Mouse (Mus musculus): ENCODE data around the gene Fbxw4.
A peak's percentile ranks its signal among the peaks of the same experiment; 100 is the strongest.
"Not testable (repeated sequence)": the region's sequence is repeated elsewhere in the genome, so short reads cannot be mapped to it uniquely, and the experiment has no call there.

The Fbxw4 gene

GRCm38 (mm10) chr19:45575632-45576001 is 84.5 kb downstream of the Fbxw4 start:
- DNase-seq = peak; percentile 47

GRCm38 (mm10) chr19:45574941-45575631 is 85.0 kb downstream of the Fbxw4 start:
- DNase-seq = peak; percentile 74

GRCm38 (mm10) chr19:45574339-45574898 is 85.7 kb downstream of the Fbxw4 start:
- peak; percentile 40 for DNase-seq

- DNase-seq = peak; percentile 92
These were observed 86.2 kb downstream of the Fbxw4 start for GRCm38 (mm10) chr19:45573861-45574267.

GRCm38 (mm10) chr19:45573033-45573432 is 87.1 kb downstream of the Fbxw4 start:
- no peak for DNase-seq

GRCm38 (mm10) chr19:45567367-45567766 is 92.7 kb downstream of the Fbxw4 start:
- no peak for DNase-seq

- DNase-seq = no peak
These were observed 94.0 kb downstream of the Fbxw4 start for GRCm38 (mm10) chr19:45565925-45566715.

- peak; percentile 78 for DNase-seq
These were observed 99.8 kb downstream of the Fbxw4 start, which contains the start of the genes Poll and Gm17018 for GRCm38 (mm10) chr19:45560153-45560890. Poll (minus strand) TSS chr19:45560531. Gm17018 (plus strand) TSS chr19:45560615.

- no peak for DNase-seq
These were observed 106.0 kb downstream of the Fbxw4 start for GRCm38 (mm10) chr19:45554136-45554535.

- DNase-seq = no peak
These were observed 107.9 kb downstream of the Fbxw4 start for GRCm38 (mm10) chr19:45552187-45552586.

- no peak for DNase-seq
These were observed 110.2 kb downstream of the Fbxw4 start for GRCm38 (mm10) chr19:45549948-45550347.

GRCm38 (mm10) chr19:45549128-45549915 is 110.8 kb downstream of the Fbxw4 start:
- DNase-seq = no peak

GRCm38 (mm10) chr19:45548196-45548595 is 111.9 kb downstream of the Fbxw4 start:
- not testable (repeated sequence) for DNase-seq

GRCm38 (mm10) chr19:45544925-45545321 is 115.2 kb downstream of the Fbxw4 start:
- peak; percentile 88 for DNase-seq

- peak; percentile 46 for DNase-seq
These were observed 115.8 kb downstream of the Fbxw4 start for GRCm38 (mm10) chr19:45544152-45544924.

GRCm38 (mm10) chr19:45542061-45542460 is 118.1 kb downstream of the Fbxw4 start:
- DNase-seq = no peak

GRCm38 (mm10) chr19:45541409-45542041 is 118.6 kb downstream of the Fbxw4 start:
- peak; percentile 80 for DNase-seq

GRCm38 (mm10) chr19:45540657-45541408 is 119.3 kb downstream of the Fbxw4 start:
- DNase-seq = peak; percentile 53

GRCm38 (mm10) chr19:45537505-45537904 is 122.6 kb downstream of the Fbxw4 start:
- DNase-seq = peak; percentile 80

- DNase-seq = no peak
These were observed 124.2 kb downstream of the Fbxw4 start for GRCm38 (mm10) chr19:45535929-45536328.

Measured in thymus, postnatal 4 days (tissue).